Comparison of ENCODE assay signal across 15 mouse cellular contexts in genomic region chr6:31080279-31080678, GRCm38 (mm10).
DNase-seq lines count a peak whose midpoint lies in the region; ATAC-seq and TF ChIP-seq lines count a peak whose summit lies in the region.
"Had no signal": no experiment of that assay in that cellular context is flagged by ENCODE, and none has a peak within 500 bp of the region (broad histone marks: within the 10 kb centered on the region; RNA-seq: fewer than 3 reads in every experiment).

No protein-coding gene starts in this region.

- TF ChIP-seq CTCF in layer of hippocampus, adult 2 months (conservative IDR thresholded peaks at IDR 0.05) = no peak
- TF ChIP-seq CTCF in MEL (IDR thresholded peaks at IDR 0.05 in 2 of 3, conservative IDR thresholded peaks at IDR 0.05 in 1 of 3; ENCODE audit: control insufficient read depth in 1 of 3, insufficient read depth in 1 of 3, low read depth in 2 of 3, low read length in 3 of 3, poor library complexity in 1 of 3, severe bottlenecking in 1 of 3) = no peak

- no peak overlapping the region for H3K9ac ChIP-seq in MEL (ENCODE audit: control insufficient read depth, low read depth, low read length, poor library complexity, severe bottlenecking)
- H3K9ac ChIP-seq: forebrain, postnatal 0 days; midbrain, embryonic 13.5 days; neural tube, embryonic 13.5 days had no signal

- H3K4me3 ChIP-seq in layer of hippocampus, adult 2 months = no peak overlapping the region
- H3K4me3 ChIP-seq in megakaryocyte, embryonic 14.5 days (replicated peaks) = peak overlapping the region; percentile 54
- H3K4me3 ChIP-seq in MEL (ENCODE audit: control insufficient read depth in 1 of 2, insufficient read depth in 1 of 2, low read depth in 2 of 2, low read length in 2 of 2) (no peak overlapping the region), macrophage (ENCODE audit: inconsistent target) (no peak overlapping the region)
- H3K4me3 ChIP-seq: limb, embryonic 10.5 days; midbrain, embryonic 13.5 days; neural tube, embryonic 13.5 days had no signal

- no peaks in the 10 kb centered on the region for H3K9me3 ChIP-seq in megakaryocyte, embryonic 14.5 days
- no peaks in the 10 kb centered on the region for H3K9me3 ChIP-seq in MEL (replicated peaks; ENCODE audit: insufficient read depth, low read length)
- H3K9me3 ChIP-seq: limb, embryonic 10.5 days; midbrain, embryonic 13.5 days; neural tube, embryonic 13.5 days had no signal

- H3K27me3 ChIP-seq in megakaryocyte, embryonic 14.5 days (replicated peaks) = no peaks in the 10 kb centered on the region
- H3K27me3 ChIP-seq in MEL (ENCODE audit: control insufficient read depth in 1 of 2, insufficient read depth in 2 of 2, low read length in 2 of 2) = no peaks in the 10 kb centered on the region
- H3K27me3 ChIP-seq: midbrain, embryonic 13.5 days; neural tube, embryonic 13.5 days had no signal

- no peak for TF ChIP-seq EP300 in MEL (IDR thresholded peaks at IDR 0.05; ENCODE audit: low read depth in 1 of 2, low read length in 2 of 2)

- no peak for ATAC-seq in megakaryocyte, adult 5-6 weeks (ENCODE audit: poor library complexity, severe bottlenecking)
- ATAC-seq: intestine, postnatal 0 days; midbrain, embryonic 13.5 days had no signal

- H3K79me2 ChIP-seq in MEL (ENCODE audit: control insufficient read depth, insufficient read depth, low read length, poor library complexity) (no peaks in the 10 kb centered on the region), macrophage (ENCODE audit: inconsistent target) (peaks cover 74% of the 10 kb centered on the region)

- 39% methylated on average over 4 of the region's 4 CpGs for WGBS in macrophage (ENCODE audit: missing documents)

- peaks cover 100% of the 10 kb centered on the region for H3K36me3 ChIP-seq in megakaryocyte, embryonic 14.5 days (replicated peaks; ENCODE audit: low read length)
- peaks cover 11 to 35% of the 10 kb centered on the region in 2 experiments for H3K36me3 ChIP-seq in MEL (ENCODE audit: control insufficient read depth in 1 of 2, insufficient read depth in 2 of 2, low read length in 2 of 2)
- H3K36me3 ChIP-seq in macrophage (ENCODE audit: inconsistent target) = peaks cover 39% of the 10 kb centered on the region; the same call in 1 of the 2 replicates
- H3K36me3 ChIP-seq: limb, embryonic 10.5 days; midbrain, embryonic 13.5 days; neural tube, embryonic 13.5 days had no signal

- DNase-seq in layer of hippocampus, adult 2 months (ENCODE audit: low spot score in 2 of 2) = no peak
- no peak for DNase-seq in layer of hippocampus, adult 18-20 months (ENCODE audit: low spot score in 2 of 2)
- peak; percentile 38 for DNase-seq in MEL (ENCODE audit: low read depth, low spot score)
- no peak for DNase-seq in adrenal gland, adult 8-10 months
- DNase-seq in urinary bladder, postnatal 10 days (ENCODE audit: low spot score) = no peak
- DNase-seq: forebrain, postnatal 0 days; liver; retina, postnatal 1 day had no signal

- no peak for TF ChIP-seq POLR2A in MEL (IDR thresholded peaks at IDR 0.05; ENCODE audit: control insufficient read depth in 1 of 2, insufficient read depth in 1 of 2, low read depth in 1 of 2, low read length in 2 of 2, poor library complexity in 1 of 2)

- peaks cover 100% of the 10 kb centered on the region for H3K4me1 ChIP-seq in megakaryocyte, embryonic 14.5 days
- peaks cover 14 to 38% of the 10 kb centered on the region in 2 experiments for H3K4me1 ChIP-seq in MEL (ENCODE audit: control insufficient read depth in 1 of 2, insufficient read depth in 2 of 2, low read length in 2 of 2)

- TF ChIP-seq RAD21 in MEL (IDR thresholded peaks at IDR 0.05; ENCODE audit: low read depth, low read length) = no peak

- peak overlapping the region; percentile 52 for H3K27ac ChIP-seq in layer of hippocampus, adult 2 months
- H3K27ac ChIP-seq in MEL (ENCODE audit: control insufficient read depth, low read depth, low read length) (peak overlapping the region; percentile 80), macrophage (peak overlapping the region; percentile 90)
- H3K27ac ChIP-seq: limb, embryonic 10.5 days; midbrain, embryonic 13.5 days; neural tube, embryonic 13.5 days had no signal

TF ChIP-seq in MEL, 35 proteins besides CTCF, POLR2A, EP300 and RAD21:
- TF ChIP-seq MAZ (IDR thresholded peaks at IDR 0.05; ENCODE audit: low read depth, low read length) (no peak), HCFC1 (IDR thresholded peaks at IDR 0.05; ENCODE audit: low read depth, low read length) (no peak), ETS1 (IDR thresholded peaks at IDR 0.05; ENCODE audit: low read depth, low read length) (no peak), SMC3 (IDR thresholded peaks at IDR 0.05; ENCODE audit: low read depth, low read length) (no peak), POLR2AphosphoS2 (IDR thresholded peaks at IDR 0.05; ENCODE audit: low read length) (no peak), MEF2A (IDR thresholded peaks at IDR 0.05; ENCODE audit: extremely low read depth, insufficient replicate concordance, low read depth, low read length, poor library complexity, severe bottlenecking) (no peak), CHD1 (IDR thresholded peaks at IDR 0.05; ENCODE audit: low read depth, low read length) (no peak), TAL1 (IDR thresholded peaks at IDR 0.05; ENCODE audit: low read length) (no peak), ZMIZ1 (IDR thresholded peaks at IDR 0.05; ENCODE audit: low read depth, low read length) (no peak), MYB (IDR thresholded peaks at IDR 0.05; ENCODE audit: low read depth, low read length) (no peak), CHD2 (IDR thresholded peaks at IDR 0.05; ENCODE audit: low read length) (no peak), USF2 (IDR thresholded peaks at IDR 0.05; ENCODE audit: borderline replicate concordance in 1 of 2, insufficient read depth in 1 of 2, low read depth in 1 of 2, low read length in 2 of 2) (no peak), E2F4 (IDR thresholded peaks at IDR 0.05; ENCODE audit: borderline replicate concordance, low read depth, low read length) (no peak), ZKSCAN1 (IDR thresholded peaks at IDR 0.05; ENCODE audit: low read depth, low read length) (no peak), NRF1 (IDR thresholded peaks at IDR 0.05; ENCODE audit: insufficient read depth, low read depth, low read length, poor library complexity, severe bottlenecking) (no peak)
